Mouse (Mus musculus) kidney, adult 8-10 months (tissue): ENCODE results near the gene Ercc6l.
"Not testable (repeated sequence)": the region's sequence is repeated elsewhere in the genome, so short reads cannot be mapped to it uniquely, and the experiment has no call there.

ENCODE experiments used
- DNase-seq, 2 experiments: peaks; one replicate each; pipeline ENCODE4 v3.0.0; 2022

The Ercc6l gene

GRCm38 (mm10) chrX:102103830-102104229 is 53.1 kb downstream of the Ercc6l start:
- DNase-seq, result not testable (repeated sequence)

GRCm38 (mm10) chrX:102101886-102102285 is 55.0 kb downstream of the Ercc6l start:
- no peak for DNase-seq

GRCm38 (mm10) chrX:102094381-102094904 is 62.4 kb downstream of the Ercc6l start:
- no peak for DNase-seq
